Mouse (Mus musculus) Patski (cell line): ENCODE data around the gene Dock6. TPM values are rescaled to one million over a fixed set of nuclear protein-coding genes. Genes with fewer than 3 reads are reported as not detected.
A peak's percentile ranks its signal among the peaks of the same experiment; 100 is the strongest.
"Not testable (repeated sequence)": the region's sequence is repeated elsewhere in the genome, so short reads cannot be mapped to it uniquely, and the experiment has no call there.

Experiments
- ATAC-seq: fragments of 100-300 bp; one replicate; pipeline ENCODE4 v1.8.0; 2021
- CTCF ChIA-PET: fragments of 350-600 bp; sonication (Branson Sonifier 250); formaldehyde crosslinking; loops from one replicate; lab custom pipeline; 2022; ENCODE audit warnings: inconsistent platforms; lab: Charles Lee
- POLR2A ChIA-PET: fragments of 350-600 bp; sonication (Branson Sonifier 250); formaldehyde crosslinking; loops from one replicate; lab custom pipeline; 2022; ENCODE audit warnings: antibody characterized with exemption, inconsistent platforms; lab: Charles Lee
- DNase-seq: peaks from one replicate; pipeline ENCODE4 v3.0.0-alpha.2; 2011; ENCODE audit warnings: low read depth, low spot score
- H3K27me3 ChIP-seq: fragments of 371-371 bp; one replicate; pipeline ENCODE4 v1.5.1; 2021
- CTCF ChIP-seq: fragments of 100-300 bp; IDR thresholded peaks from one replicate; pipeline ENCODE4 v1.5.1; 2021
- in situ Hi-C: fragments of 300-500 bp; cut with MboI; formaldehyde crosslinking; loops from 3 replicates; pipeline ENCODE4 v1.11.1; 2018; ENCODE audit warnings: low pct_unique_long_range_greater_than_20kb, mixed read lengths
- polyA plus RNA-seq: library from polyadenylated mRNA; unstranded; gene quantifications from one replicate; pipeline ENCODE4 v1.2.3, GENCODE M21; 2021

Gene Dock6
- polyA plus RNA-seq, 1 experiment from 2014 or later = 36.1 TPM

DNA sequence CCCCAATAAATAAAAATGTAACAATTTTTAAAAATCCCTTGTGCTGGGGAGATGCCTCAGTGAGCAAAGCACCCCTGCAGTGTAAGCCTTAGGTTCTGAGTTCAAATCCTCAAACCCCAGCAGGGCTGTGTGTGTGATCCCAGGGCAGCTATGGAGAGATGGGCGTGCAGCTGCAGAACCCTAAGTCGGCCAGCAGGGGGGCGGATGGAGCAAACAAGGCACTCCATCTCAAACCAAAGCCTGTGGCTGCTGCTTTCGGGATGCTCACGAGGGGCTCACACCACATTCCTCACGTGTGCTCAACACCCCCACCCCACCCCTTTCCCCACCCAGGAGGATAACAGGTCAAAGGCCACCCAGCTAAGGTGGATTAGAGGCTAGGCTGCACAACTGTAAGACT is 65.5 kb downstream of the Dock6 start:
- H3K27me3 ChIP-seq = no peaks in the 10 kb centered on the region
- ChIA-PET POLR2A (no interaction called here), CTCF (interaction anchor here (0.9 kb wide), 1 partner anchor 17 kb away, joined by 4 read pairs; no protein-coding TSS in a partner anchor)
- in situ Hi-C loops = no loop called here
- DNase-seq (no peak), ATAC-seq (peak; percentile 62)
- no peak for TF ChIP-seq CTCF

DNA sequence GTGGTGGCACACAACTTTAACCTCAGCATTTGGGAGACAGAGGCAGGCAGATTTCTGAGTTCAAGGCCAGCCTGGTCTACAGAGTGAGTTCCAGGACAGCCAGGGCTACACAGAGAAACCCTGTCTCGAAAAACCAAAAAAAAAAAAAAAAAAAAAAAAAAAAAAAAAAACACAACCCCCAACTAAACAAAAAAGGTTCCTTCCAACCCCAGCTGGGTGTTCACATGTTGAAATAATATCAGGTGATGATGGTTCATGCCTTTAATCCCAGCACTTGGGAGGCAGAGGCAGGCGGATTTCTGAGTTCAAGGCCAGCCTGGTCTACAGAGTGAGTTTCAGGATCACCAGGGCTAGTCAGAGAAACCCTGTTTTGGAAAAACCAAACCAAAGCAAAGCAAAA is 66.1 kb downstream of the Dock6 start:
- CTCF ChIA-PET = interaction anchor here (0.9 kb wide), 1 partner anchor 18 kb away, joined by 4 read pairs; no protein-coding TSS in a partner anchor
- DNase-seq, ATAC-seq, in situ Hi-C loops, H3K27me3 ChIP-seq: not testable (repeated sequence)
- POLR2A ChIA-PET = interaction anchor here (0.6 kb wide), 1 partner anchor 9 kb away, joined by 4 read pairs; no protein-coding TSS in a partner anchor

DNA sequence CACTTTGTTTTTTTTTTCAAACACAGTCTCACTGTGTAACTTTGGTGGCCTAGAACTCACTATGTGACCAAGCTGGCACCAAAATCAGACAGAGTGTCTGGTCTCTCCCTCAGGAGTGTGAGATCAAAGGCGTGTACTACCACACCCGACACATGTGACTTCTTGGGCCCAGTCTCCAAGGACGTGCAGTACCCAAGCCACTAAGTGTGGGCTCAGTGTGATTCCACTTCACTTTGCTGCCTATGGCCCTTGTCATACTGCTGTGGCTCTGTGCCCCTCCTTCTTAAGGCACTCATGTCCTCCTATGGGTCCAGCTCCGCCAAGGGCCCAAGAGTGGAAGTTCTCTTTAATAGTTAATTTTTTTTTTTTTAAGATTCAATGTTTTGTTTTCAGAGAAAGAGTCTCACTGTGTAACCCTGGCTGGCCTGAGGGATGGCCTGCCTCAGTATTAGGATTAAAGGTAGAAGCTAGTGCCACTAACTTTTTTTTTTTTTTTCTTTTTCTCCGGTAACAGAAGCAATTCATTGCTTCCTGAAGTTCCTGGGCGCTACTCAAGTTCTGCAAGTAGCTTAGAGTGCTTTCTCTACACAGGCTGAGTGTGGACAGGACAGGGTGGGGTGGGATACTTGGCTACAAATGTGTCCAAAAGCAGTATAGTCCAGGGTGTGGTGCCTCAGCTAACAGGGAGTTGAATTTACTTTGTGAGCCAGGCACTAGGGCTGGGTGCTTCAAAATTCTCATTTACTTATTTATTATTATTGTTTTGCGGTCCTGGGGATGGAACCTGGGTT is 67.7 kb downstream of the Dock6 start:
- DNase-seq = no peak
- H3K27me3 ChIP-seq = no peaks in the 10 kb centered on the region
- in situ Hi-C loops = no loop called here
- no peak for ATAC-seq
- TF ChIP-seq CTCF = no peak
- POLR2A ChIA-PET = no interaction called here
- CTCF ChIA-PET = interaction anchor here (1.1 to 1.5 kb wide), 3 partner anchors 20 to 182 kb away, joined by 3 to 6 read pairs (median 3); no protein-coding TSS in a partner anchor

DNA sequence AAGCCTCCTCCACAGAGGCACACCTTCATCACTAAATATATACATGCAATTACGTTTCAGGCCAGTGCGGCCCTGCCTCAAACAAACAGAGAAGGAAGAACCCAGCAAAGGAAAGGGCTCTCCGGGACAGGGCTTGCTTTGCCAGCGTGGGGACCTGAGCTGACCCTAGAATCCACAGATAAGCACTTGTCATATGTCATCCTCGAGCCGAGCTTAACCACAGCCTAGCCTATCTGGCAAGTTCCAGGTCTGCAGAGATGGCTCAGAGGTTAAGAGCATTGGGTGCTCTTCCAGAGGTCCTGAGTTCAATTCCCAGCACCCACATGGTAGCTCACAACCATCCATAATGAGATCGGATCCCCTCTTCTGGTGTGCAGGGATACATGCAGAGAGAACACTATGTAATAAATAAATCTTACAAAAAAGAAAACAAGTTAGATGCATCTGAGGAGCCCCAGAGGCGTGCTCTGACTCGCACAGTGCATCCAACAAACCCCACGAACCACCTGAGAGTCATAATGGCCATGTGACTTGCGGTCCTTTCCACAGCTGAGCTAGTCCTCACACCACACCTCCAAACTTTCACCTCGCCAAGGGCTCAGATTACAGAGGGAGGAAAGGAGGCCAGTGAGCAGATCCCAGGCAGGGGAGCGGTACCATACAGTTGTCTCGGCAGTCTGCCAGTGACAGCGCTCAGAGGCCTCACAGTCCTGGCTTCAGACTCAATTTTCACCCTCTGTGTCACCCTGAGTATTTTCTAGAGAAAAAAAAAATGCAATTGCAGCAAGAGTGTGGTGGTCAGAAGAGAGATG is 70.6 kb downstream of the Dock6 start:
- DNase-seq = no peak
- no peak for ATAC-seq
- ChIA-PET CTCF (no interaction called here), POLR2A (no interaction called here)
- H3K27me3 ChIP-seq = no peaks in the 10 kb centered on the region
- TF ChIP-seq CTCF = no peak
- in situ Hi-C loops = no loop called here

DNA sequence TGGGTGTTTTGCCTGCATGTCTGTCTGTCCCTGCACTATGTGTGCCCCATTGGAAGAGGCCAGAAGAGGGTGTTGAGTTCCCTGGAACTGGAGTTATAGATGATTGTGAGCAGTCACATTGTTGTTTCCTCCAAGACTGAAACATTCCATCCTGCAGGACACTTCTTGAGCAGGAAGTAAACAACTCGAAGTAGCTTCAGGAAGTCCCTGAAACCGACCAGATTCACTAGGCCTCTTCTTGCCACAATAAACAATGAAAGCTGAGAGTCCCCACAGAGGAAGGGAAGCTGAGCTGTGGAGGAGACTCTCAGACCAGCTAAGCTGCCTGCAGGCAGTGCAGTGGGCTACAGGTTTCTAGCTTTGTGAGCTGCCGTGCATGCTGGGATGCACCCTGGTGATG is 74.7 kb downstream of the Dock6 start:
- no peak for TF ChIP-seq CTCF
- DNase-seq = no peak

DNA sequence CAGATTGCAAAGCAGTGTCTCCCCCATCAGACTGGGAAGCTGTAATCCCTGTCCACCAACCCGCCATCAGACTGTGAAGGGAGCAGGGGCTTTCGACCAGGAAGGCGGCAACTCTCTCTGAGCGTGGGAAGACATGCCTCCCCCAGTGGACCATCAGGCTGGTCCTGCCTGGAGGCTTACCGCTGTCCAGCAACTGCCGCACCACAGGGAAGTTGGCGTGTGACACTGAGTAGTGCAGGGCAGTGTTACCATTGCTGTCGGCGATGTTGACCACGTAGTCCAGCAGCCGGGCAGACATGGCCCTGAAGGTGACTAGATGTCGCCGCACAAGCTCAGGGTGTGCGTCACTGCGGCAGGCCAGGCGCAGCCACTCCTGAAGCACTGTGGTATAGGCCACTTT is 78.1 kb downstream of the Dock6 start:
- DNase-seq (no peak), ATAC-seq (no peak)
- ChIA-PET POLR2A (no interaction called here), CTCF (no interaction called here)
- H3K27me3 ChIP-seq = no peaks in the 10 kb centered on the region
- TF ChIP-seq CTCF = no peak
- in situ Hi-C loops = no loop called here

More for the DNA sequence above, 74.7 kb downstream of the Dock6 start:
- ATAC-seq = no peak
- in situ Hi-C loops = no loop called here
- ChIA-PET CTCF (interaction anchor here (1.0 to 1.2 kb wide), 2 partner anchors 17 to 26 kb away, joined by 3 to 4 read pairs; no protein-coding TSS in a partner anchor), POLR2A (no interaction called here)
- H3K27me3 ChIP-seq = no peaks in the 10 kb centered on the region

DNA sequence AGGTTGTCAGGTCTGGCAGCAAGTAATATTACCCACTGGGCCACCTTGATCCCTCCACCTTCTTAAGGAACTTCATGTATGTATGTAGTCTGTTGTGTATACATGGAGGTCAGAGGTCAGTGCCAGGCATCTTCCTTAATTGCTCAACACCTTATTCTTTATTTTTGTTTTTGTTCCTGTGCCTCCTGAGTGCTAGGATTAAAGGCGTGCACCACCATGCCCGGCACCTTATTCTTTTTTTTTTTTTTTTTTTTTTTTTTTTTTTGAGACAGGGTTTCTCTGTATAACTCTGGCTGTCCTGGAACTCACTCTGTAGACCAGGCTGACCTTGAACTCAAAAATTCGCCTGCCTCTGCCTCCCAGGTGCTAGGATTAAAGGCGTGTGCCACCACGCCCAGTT is 79.0 kb downstream of the Dock6 start:
- in situ Hi-C loops, POLR2A ChIA-PET, H3K27me3 ChIP-seq, DNase-seq, CTCF ChIA-PET, ATAC-seq: not testable (repeated sequence)

DNA sequence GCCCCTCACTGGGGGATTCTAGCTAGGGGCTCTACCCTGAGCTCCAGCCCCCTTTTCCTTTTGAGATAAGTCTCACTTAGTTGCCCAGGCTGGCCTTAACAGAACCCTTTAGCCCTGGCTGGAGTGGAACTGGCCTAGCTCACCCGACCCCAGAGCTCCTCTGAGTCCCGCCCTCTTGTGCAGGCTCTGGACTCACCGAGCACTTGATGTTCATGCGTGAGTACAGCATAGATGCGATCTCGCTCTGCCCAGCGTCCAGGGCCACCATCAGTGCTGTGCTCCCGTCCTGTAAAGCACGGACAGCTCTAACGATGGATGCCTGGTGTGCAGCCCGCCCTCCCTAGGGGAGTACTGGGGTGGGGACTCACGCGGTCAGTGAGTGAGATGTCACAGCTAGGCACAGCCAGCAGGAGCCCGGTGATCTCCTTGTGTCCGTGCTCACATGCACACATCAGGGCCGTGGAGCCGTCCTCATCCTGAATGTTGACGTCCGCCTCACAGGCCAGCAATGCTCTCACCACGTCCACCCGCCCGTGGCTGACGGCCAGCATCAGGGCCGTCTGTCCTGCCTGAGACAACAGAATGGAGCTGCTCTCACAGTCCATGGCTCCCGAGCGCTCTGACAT is 82.8 kb downstream of the Dock6 start:
- ChIA-PET POLR2A (no interaction called here), CTCF (interaction anchor here (0.8 to 2.1 kb wide), 3 partner anchors 9 to 46 kb away, joined by 3 to 8 read pairs (median 3); partner anchors contain the start of gene Spc24)
- no peak for TF ChIP-seq CTCF
- H3K27me3 ChIP-seq = no peaks in the 10 kb centered on the region
- ATAC-seq (no peak), DNase-seq (no peak)
- in situ Hi-C loops = no loop called here

DNA sequence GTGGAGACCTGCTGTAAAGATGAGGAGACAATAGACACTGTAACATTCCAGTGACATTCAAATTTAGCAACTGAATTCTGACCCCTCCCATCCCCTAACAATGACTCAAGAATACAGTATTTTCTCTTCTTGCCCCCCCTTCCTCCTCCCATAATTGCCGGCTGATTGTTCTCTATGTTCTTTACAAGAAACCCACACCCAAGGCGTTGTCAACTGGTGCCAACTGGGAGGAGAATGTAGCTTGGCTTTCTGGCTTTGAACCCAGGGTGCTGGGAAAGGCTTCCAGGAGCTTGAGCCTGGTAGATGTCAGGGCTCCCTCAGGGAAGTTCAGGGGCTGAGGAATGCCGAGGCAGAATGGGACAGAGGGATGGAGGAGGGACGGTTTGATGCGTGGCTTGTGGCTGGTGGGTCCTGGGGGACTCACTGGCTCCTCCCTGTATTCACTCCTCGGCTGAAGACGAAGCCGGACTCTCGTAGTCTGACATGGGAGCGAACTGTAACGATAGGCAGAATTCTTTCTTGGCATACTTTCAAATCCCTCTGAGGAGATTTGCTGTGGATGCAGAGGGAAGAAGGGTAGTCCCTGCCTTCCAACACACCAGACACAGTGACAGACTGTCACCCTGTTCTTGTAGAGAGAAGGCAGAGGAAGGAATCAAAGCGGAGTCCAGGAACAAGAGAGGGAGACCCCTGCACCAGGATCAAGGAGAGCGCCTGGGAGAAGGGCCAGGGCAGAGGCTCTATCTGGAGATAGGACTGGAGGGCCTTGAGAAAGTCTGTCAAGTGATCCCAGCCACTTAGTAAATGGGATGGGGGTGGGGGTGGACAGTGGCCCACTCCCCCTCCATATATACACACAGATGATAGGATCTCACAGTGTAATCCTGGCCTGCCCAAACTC is 83.7 kb downstream of the Dock6 start:
- CTCF ChIA-PET = interaction anchor here (0.8 to 2.1 kb wide), 3 partner anchors 8 to 45 kb away, joined by 3 to 8 read pairs (median 3); partner anchors contain the start of gene Spc24
- ATAC-seq = no peak
- TF ChIP-seq CTCF = no peak
- in situ Hi-C loops = no loop called here
- no peak for DNase-seq
- POLR2A ChIA-PET = interaction anchor here (0.6 kb wide), 1 partner anchor 70 kb away, joined by 3 read pairs; no protein-coding TSS in a partner anchor
- no peaks in the 10 kb centered on the region for H3K27me3 ChIP-seq
